Mouse (Mus musculus) Muller cell, postnatal 12 days (primary cell): ENCODE data around the gene Memo1.
A peak's percentile ranks its signal among the peaks of the same experiment; 100 is the strongest.
"Not testable (repeated sequence)": the region's sequence is repeated elsewhere in the genome, so short reads cannot be mapped to it uniquely, and the experiment has no call there.

ENCODE experiments used
- DNase-seq: peaks from one replicate; pipeline ENCODE4 v3.0.0-alpha.2; 2015; ENCODE audit errors: inconsistent ontology term

Gene Memo1

DNA sequence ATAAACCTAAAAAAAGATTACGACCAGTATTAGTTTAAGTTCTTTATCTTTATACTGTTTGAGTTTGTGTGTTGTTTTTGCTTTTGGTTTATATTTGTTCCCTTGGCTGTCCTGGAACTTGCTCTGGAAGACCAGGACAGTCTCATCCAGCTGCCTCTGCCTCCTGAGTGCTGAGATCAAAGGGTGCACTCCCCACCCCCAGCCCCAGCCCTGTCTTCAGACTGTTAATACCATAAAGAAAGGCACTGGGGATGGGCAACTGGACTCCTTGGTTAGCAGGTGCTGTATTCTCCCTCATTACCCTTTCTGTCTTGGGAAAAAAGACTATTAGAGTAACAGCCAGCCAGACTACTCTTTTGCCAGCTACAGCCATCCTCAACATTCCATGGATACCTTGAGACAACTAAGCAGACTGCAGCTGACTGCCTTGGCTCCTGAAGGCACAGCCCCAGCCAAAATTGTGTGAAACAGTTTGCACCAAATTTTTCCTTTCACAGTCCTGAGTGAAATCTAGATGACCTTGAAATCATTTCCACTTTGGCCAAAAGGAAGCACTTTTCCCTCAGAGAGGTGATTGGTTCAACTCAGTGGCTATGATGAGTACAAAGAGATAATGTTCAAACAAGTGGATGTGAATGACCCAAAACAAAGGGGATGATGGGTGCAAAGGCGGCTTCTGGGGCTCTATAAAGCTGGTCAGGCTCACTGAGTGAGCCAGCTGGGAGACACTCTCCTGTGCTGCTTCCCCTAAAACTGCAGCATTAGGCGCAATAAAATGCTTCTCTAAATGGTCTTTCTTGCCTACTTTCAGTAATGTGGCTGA lies 30.8 kb downstream of the Memo1 start:
- peak; percentile 90 for DNase-seq

DNA sequence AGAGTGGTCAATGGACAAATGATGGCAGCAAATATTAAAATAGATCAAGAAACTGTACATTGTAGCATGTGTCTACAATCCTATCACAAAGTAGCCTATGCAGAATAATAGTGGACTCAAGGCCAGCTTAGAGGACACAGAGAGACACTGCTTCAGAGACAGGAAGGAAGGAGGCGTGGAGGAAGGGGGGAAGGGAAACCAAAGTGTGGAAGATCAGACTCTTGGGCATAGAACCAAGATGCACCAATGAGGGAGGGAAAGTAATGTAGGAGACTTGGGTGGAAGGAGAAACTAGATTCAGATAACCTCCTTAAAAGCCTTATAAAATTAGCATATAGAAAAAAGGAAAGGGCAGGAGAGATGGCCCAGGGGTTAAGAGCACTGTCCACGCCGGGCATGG lies 32.9 kb downstream of the Memo1 start:
- no peak for DNase-seq

DNA sequence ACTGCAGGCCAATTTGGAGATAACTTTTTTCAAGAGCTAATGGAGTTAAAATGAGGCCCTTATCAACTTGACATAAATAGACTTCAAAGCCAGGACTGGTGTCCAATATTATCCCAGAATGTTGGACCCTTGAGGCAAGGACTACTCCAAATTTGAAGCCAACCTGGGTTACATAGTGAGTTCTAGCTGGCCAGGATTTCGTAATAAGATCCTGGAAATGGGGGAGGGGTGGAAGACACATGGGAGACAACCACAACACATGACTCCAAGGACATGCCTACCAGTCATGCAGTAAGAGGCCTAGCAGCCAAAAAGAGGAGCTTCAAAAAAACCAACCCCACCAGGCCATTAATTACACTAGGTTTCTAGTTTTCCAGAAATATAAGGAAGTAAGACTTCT lies 50.0 kb downstream of the Memo1 start:
- no peak for DNase-seq

DNA sequence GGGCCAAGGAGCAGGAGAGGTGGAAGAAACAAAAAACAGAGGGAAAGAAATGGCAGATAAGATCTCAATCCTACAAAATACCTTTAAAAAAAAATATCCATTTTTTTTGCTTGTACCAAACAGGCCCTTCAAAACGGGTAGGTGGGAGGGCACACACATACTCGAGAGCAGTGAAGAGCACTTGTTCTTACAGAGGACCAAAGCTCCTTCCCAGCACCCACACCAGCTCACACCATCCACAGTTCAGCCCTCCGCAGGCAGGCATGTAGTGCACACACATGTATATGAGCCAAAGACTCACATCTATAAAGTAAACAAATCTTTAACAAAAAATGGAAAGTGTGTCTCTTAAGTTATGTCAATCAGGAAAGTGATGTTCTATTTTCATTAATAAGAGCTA lies 52.5 kb downstream of the Memo1 start:
- DNase-seq: no peak

DNA sequence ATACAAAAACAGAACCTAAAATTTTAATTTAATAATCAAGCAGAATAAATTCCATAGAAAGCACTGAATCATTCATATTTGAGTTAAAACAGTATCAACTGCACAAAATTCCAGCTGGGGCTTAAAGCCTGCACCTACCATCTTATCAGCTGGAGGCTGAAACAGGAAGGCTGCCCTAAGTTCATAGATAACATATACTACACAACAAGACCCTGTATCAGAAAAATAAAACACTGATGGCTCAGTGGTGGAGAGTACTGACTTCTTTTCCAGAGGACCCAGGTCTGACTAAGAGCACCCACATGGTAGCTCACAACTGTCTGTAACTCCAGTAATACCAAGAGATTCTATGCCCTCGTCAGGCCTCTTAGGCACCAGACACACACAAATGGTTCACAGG lies 55.0 kb downstream of the Memo1 start:
- DNase-seq: no peak

DNA sequence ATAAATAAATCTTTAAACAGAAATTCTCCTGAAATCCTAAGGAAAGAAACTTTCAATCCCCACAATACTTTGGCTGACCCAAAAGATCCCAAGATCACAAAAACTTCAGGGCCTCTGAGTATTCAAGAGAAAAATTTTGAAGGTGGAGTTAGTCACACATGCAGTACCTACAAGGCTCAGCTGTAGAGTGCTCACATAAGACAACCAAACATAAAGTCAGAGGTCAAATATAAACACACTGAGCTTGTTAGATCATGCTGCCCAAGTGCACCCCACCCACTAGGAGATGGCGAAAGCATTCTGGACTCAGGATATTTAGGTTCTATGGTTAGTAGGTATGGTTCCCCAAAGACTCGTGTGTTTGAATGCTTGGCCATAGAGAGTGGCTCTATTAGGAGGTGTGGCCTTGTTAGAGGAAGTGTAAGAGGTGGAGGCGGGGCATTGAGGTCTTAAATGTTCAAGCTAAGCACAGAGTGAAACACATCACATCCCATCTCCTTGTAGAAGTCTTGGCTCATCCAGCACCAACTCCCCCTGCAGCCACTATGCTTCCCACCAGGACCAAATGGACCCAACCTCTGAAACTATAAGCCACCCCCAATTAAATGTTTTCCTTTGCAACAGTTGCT lies 67.1 kb downstream of the Memo1 start:
- no peak for DNase-seq

DNA sequence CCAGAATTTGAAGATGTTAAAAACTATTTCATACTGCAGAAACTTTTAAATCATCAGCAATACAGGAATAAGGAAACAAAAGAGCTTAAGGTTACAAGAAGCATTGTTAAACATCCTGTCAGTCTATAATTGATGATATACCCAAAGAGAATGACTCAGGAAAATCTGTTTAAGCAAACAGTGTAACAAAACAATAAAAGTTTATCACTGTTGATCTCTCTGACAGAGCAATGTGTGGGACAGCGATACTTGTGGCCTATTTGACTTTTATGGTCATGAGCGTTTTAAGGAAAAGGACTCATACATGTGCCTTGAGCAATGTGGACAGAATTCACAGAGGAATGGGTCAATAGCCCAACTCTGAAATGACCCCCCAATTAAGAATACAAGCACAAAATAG lies 78.0 kb downstream of the Memo1 start:
- no peak for DNase-seq

DNA sequence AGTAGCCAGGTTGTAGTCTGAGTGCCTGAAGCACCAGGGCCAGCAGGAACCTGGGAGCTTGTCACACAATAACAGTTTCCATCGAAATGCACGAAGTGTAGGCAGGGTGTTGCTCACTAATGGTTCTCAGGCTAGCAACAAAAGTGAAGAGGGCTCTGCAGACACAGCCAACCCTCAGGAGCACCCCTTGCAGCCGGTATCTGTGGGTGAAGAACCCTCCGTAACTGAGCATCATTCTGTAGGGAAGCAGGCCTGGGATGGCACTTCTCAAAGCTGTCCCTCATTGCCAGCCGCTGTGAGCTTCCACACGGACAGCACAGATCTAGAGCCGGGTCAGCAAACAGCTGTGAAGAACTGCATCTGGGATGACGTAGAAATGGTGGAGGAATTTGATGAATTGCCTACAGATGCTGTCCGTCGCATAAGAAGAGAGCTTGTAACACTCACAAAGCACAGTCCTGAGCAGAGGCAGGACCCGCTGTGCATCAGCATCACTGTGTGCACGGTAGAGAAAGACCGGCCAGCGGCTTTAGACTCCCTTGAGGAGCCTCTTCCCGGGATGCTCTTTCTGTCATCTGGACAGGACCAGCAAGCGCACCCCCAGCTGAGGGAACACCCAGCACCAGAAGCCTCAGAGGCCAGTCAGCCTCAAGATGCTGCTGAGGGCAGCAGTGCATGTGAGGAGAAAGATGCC lies 82.3 kb downstream of the Memo1 start:
- not testable (repeated sequence) for DNase-seq

DNA sequence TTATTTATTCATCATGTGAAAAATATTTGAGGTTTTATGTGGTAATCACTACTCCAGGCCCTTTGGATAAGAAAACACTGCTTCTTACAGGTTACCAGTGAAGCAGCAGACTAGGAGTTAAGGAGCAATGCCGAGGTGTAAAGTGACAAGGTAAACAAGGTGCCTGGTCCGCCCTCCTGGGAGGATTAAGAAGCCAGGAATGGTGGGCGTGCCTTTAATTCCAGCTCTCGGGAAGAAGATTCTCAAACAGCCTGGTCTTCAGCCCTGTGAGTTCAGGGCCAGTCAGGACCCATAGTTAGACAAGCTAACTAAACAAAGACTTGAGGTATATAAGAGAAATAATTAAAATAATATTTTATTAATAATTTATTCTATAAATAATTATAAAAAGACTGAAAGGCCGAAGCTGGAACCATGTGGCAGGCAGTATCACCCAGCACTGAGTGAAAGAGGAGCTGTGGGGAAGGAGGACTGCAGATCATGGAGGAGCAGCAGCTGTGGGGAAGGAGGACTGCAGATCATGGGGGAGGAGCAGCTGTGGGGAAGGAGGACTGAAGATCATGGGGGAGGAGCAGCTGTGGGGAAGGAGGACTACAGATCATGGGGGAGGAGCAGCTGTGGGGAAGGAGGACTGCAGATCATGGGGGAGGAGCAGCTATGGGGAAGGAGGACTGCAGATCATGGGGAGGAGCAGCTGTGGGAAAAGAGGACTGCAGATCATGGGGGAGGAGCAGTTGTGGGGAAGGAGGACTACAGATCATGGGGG lies 86.0 kb downstream of the Memo1 start:
- no peak for DNase-seq

DNA sequence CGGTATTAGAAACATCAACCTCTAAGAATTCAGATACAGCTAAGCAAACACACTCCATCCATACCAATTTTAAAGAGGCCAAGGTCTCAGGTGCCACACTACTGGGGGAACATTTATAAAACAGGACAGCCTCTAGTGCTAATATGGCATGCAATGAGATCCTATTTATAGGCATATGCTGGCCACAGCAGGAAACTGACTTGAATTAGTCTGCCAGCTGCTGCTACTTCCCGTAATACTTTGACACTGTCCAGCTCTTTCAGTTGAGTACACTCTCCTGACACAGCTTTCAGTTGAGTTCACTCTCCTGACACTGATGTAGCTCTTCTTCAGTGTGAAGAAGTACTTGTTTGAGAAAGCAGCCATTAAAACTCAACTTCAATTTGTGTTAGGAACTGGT lies 99.4 kb downstream of the Memo1 start:
- DNase-seq: no peak

DNA sequence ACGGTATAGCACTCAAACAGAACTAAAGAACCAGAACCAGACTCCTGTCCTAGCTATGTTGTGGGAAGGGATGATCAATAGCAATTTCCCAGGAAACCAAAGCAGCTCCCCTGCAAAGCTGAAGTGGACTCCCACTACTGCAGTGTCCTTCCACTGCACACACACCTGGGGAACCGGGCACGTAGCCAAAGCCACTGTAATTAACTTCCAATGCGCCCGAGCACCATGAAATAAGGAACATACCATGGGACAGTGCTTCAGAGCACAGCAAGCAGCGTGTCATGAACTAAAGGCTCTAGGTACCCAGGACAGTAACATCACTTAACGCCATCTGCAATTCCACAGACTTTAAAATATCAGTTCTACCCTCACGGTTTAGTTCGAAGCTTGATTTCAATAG lies 100.6 kb downstream of the Memo1 start:
- peak; percentile 6 for DNase-seq

DNA sequence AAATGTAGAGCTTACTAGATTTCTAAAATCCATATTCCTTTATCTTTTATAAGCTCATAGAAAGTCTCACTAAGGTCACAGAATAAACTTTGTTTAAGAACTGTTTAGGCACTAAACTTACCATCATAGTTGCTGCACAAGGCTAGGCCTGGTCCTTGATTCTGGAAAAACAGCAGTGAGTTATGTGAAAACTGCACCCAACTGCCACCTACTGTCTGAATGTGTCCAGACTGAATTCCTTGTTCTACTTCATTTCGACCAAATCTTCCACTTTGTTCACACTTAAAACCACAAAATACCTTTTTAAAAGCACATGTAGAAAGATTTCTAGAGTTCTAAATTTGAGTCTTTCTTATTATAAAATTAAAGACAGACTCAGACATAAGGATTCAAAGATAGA lies 101.9 kb downstream of the Memo1 start:
- peak; percentile 9 for DNase-seq

DNA sequence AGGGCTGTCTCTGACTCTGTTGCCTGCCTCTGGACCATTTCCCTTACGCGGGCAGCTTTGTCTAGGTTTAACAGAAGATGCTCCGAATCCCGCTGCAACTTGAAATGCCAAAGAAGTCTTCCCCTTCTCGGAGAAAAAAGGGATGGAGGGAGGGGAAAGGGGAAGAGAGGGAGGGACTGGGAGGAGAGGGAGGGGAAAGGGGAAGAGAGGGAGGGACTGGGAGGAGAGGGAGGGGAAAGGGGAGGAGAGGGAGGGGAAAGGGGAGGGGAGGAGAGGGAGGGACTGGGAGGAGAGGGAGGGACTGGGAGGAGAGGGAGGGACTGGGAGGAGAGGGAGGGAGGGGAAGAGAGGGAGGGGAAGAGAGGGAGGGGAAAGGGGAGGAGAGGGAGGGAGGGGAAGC lies 103.9 kb downstream of the Memo1 start:
- no peak for DNase-seq

DNA sequence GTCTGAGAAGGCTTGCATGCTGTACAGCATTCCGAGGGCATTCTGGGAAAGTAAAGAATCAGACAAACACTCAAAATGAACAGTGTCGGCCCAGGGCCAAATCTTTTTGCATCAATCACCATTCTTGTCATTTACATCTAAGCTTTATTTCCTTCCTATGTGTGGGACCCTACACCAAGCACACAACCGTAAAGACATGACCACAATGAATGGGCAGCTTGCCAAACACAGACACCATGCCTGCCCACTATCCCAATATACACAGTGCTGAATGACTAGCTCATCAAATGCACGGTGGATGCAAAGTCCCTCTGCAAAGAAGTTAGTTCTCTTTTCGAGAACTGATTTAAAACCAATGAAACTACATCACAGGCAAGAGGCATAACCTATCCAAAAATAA lies 109.1 kb downstream of the Memo1 start:
- no peak for DNase-seq

DNA sequence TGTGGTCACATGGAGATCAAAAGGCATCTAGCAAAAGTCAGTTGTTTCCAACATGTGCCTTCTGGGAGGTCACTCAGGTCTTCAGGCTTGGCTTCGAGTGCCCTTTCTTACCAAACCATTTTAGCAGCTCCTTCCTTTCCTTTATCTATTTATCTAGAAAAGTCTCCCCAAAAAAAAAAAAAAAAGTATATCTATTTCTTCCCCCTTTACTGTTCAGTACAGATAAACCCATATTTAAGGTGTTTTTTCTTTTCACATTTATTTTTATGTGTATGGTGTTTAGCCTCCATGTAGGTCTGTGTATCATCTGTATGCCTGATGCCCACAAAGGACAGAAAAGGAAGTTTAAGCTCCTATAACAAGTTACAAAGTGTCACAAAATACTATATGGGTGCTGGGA lies 110.6 kb downstream of the Memo1 start:
- DNase-seq: no peak

DNA sequence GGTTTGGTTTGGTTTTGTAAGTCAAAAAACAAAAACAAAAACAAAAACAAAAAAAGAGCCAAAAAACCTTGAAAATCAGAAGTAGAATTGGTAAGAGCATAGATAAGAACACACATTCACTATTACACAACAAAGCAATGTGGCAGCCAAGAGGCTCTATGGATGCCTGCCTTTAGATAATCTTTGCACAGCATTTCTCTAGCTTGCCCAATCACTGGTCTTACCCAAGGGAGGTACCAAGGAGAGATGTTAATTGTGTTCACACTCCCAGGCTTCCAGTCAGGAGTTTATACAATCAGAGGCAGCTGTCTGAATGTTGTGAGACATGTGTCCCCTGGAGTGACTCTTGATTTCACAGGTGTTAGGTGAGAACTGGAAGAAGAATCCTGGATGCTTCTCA lies 114.4 kb downstream of the Memo1 start:
- DNase-seq: no peak

DNA sequence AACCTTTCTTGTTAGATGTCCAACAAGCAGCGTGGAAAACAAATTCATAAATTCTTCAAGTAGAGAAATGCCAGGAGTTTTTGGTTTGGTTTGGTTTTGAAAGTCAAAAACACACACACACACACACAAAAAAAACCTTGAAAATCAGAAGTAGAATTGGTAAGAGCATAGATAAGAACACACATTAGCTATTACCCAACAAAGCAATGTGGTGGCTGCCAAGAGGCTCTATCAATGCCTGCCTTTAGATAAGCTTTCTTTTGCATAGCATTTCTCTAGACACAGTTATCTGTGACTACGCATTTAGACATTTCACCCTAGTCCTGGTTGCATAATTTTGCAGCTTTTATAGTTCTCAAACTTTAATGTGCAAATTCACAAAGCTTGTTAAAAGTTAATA lies 115.7 kb downstream of the Memo1 start:
- DNase-seq: not testable (repeated sequence)

DNA sequence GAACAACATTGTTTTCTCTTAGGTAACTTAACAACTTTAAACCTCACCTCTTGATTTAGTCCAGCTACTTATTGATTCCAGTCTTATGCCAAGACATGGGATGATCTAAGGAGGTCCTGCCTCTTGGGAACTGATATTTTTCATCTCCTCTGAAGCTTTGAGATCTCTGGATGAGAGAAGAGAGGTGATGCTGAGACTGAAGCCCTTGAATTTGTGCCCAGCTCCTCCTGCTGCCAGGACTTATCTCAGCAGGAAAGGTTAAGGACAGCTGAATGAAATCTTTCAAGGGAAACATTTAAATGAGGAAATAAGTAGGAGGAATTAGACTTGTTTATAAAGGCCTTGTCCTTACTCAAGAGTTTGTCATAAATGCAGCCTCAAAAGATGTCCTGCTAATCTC lies 121.6 kb downstream of the Memo1 start:
- DNase-seq: no peak

DNA sequence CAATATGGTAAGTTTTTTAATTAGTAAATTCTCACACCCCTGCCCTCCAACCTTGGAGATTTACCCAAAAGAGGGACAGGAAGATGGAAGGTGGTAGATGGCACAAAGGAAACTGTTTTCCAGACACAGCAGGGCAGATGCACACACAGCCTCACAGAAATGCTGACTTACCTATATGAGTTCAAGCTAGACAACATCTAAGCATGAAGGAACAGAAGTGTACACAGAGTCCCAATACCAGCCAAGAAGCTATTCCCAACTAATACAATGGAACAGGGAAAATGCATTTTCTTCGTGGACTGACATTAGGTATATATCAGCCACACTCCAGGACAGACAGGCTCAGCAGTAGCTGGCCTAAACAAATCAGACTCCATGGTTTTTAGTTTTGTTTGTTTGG lies 122.5 kb downstream of the Memo1 start:
- no peak for DNase-seq

DNA sequence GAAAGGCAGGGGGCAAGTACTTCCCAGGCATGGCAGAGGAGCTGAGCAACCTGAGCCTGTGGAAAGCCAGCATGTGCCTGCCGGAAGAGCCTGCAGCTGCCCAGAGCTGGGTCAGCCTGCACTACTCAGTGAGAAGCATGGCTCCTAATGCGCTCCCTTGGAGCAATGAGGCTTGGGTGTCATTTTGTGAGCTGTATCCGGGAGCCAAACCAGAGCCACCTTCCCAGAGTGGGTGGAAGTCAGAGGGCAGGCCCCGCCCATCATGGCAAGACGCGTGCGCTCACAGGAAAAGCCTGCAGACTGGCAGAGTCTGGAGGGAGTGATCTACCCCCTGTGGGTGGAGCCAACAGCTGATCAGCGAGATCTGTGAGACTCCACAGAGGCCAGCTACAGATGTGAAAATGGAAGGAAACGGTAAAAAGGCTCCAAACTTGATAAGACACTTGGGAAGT lies 135.9 kb downstream of the Memo1 start:
- peak; percentile 68 for DNase-seq

DNA sequence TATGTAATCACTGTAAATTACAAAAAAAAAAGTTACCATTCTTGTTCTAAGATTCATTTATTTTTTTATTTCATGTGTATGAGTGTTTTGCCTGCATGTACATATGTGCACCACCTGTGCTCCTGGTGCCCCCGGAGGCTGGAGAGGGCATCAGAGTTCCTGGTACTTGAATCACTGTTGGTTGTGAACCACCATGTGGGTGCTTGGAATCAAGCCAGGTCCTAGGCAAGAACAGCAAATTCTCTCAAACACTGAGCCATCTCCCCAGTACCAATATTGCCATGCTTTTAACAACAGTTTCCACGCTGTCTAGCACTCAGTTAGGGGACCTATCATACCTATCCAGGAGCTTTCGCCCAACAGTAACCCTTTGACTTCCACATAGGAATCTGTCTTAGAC lies 137.2 kb downstream of the Memo1 start:
- DNase-seq: no peak
